Mouse (Mus musculus) CH12.LX (cell line): Measurements from ENCODE around the gene Erc1. TPM values are rescaled to one million over a fixed set of nuclear protein-coding genes. Genes with fewer than 3 reads are reported as not detected.
A peak's percentile ranks its signal among the peaks of the same experiment; 100 is the strongest.

Experiments
- DNase-seq: peaks from one replicate; pipeline ENCODE4 v3.0.0-alpha.2; 2013; ENCODE audit errors: extremely low read depth
- H3K27ac ChIP-seq: 2 replicates; pipeline ENCODE4 v1.5.1; 2012; ENCODE audit warnings: low read depth, mild to moderate bottlenecking, control low read depth, moderate library complexity; ENCODE audit not compliant: insufficient read depth
- H3K27me3 ChIP-seq: replicated peaks from 2 replicates; pipeline ENCODE3; 2012; ENCODE audit warnings: inconsistent platforms
- H3K36me3 ChIP-seq, 2 experiments: replicated peaks in 1 of 2; 2 replicates each; pipeline versions ENCODE3 to v1.6.1; 2012; ENCODE audit warnings: inconsistent platforms in 1 of 2, low read length in 1 of 2, mild to moderate bottlenecking in 1 of 2, mixed read lengths in 1 of 2, moderate library complexity in 1 of 2; ENCODE audit not compliant: control insufficient read depth in 1 of 2, insufficient read depth in 1 of 2
- H3K4me1 ChIP-seq, 2 experiments: 2 replicates each; pipeline ENCODE4 v1.6.1; 2012; ENCODE audit warnings: inconsistent platforms in 1 of 2, moderate library complexity in 1 of 2; ENCODE audit not compliant: insufficient read depth in 2 of 2, control insufficient read depth in 1 of 2
- H3K4me2 ChIP-seq: 2 replicates; pipeline ENCODE4 v1.6.1; 2012; ENCODE audit warnings: low read depth, mild to moderate bottlenecking, control low read depth; ENCODE audit not compliant: poor library complexity, insufficient read depth, severe bottlenecking
- H3K4me3 ChIP-seq, 3 experiments: fragments of 150-350 bp in 1 of 3; sonication (generic) in 1 of 3; replicated peaks in 1 of 3; 2 replicates each; pipeline versions ENCODE3 to v1.5.1; 2011 to 2012; ENCODE audit warnings: low read depth in 2 of 3, low read length in 2 of 3, mild to moderate bottlenecking in 2 of 3, moderate library complexity in 2 of 3, control low read depth in 1 of 3, improper control_type of control experiment in 1 of 3, inconsistent platforms in 1 of 3, mixed read lengths in 1 of 3; ENCODE audit not compliant: poor library complexity in 1 of 3
- H3K79me2 ChIP-seq: replicated peaks from 2 replicates; pipeline ENCODE4 v1.6.1; 2012; ENCODE audit warnings: mild to moderate bottlenecking, moderate library complexity; ENCODE audit not compliant: control insufficient read depth, poor library complexity, insufficient read depth, severe bottlenecking; ENCODE audit errors: extremely low read depth
- H3K9ac ChIP-seq: 2 replicates; pipeline ENCODE4 v1.6.1; 2012; ENCODE audit warnings: low read depth, mild to moderate bottlenecking, control low read depth, moderate library complexity; ENCODE audit not compliant: insufficient read depth
- H3K9me3 ChIP-seq: replicated peaks from 2 replicates; pipeline ENCODE3; 2012; ENCODE audit warnings: low read length, inconsistent platforms, mixed read lengths
- BHLHE40 ChIP-seq: IDR thresholded peaks from 2 replicates; pipeline ENCODE4 v1.6.1; 2011; ENCODE audit warnings: mild to moderate bottlenecking, low read depth, low read length, improper control_type of control experiment
- CHD1 ChIP-seq: IDR thresholded peaks from 2 replicates; pipeline ENCODE4 v1.6.1; 2012; ENCODE audit warnings: low read depth, low read length, improper control_type of control experiment, inconsistent platforms
- CHD2 ChIP-seq: IDR thresholded peaks from 2 replicates; pipeline ENCODE4 v1.6.1; 2011; ENCODE audit warnings: low read length, improper control_type of control experiment
- CTCF ChIP-seq, 2 experiments: IDR thresholded peaks in 1 of 2; conservative IDR thresholded peaks in 1 of 2; 2 replicates each; pipeline ENCODE4 v1.5.1; 2011 to 2012; ENCODE audit warnings: low read depth in 2 of 2, low read length in 2 of 2, improper control_type of control experiment in 1 of 2, inconsistent platforms in 1 of 2, mild to moderate bottlenecking in 1 of 2, moderate library complexity in 1 of 2
- E2F4 ChIP-seq: IDR thresholded peaks from 2 replicates; pipeline ENCODE4 v1.6.1; 2011; ENCODE audit warnings: low read depth, low read length, improper control_type of control experiment; ENCODE audit not compliant: insufficient replicate concordance
- ELF1 ChIP-seq: IDR thresholded peaks from 2 replicates; pipeline ENCODE4 v1.6.1; 2014; ENCODE audit warnings: low read depth, mild to moderate bottlenecking, inconsistent platforms, low read length, improper control_type of control experiment
- EP300 ChIP-seq: IDR thresholded peaks from 2 replicates; pipeline ENCODE4 v1.6.1; 2011; ENCODE audit warnings: low read length, improper control_type of control experiment
- ETS1 ChIP-seq: conservative IDR thresholded peaks from 2 replicates; pipeline ENCODE4 v1.6.1; 2012; ENCODE audit warnings: low read depth, mild to moderate bottlenecking, inconsistent platforms, low read length, improper control_type of control experiment, moderate library complexity
- GABPA ChIP-seq: IDR thresholded peaks from 2 replicates; pipeline ENCODE4 v1.6.1; 2012; ENCODE audit warnings: low read depth, low read length, improper control_type of control experiment, inconsistent platforms; ENCODE audit not compliant: insufficient replicate concordance
- HCFC1 ChIP-seq: IDR thresholded peaks from 2 replicates; pipeline ENCODE4 v1.6.1; 2012; ENCODE audit warnings: low read depth, mild to moderate bottlenecking, inconsistent platforms, low read length, improper control_type of control experiment
- IRF4 ChIP-seq: IDR thresholded peaks from 2 replicates; pipeline ENCODE4 v1.6.1; 2014; ENCODE audit warnings: low read depth, mild to moderate bottlenecking, inconsistent platforms, low read length, improper control_type of control experiment
- JUN ChIP-seq: IDR thresholded peaks from 2 replicates; pipeline ENCODE4 v1.6.1; 2011; ENCODE audit warnings: low read depth, mild to moderate bottlenecking, low read length, improper control_type of control experiment, moderate library complexity; ENCODE audit not compliant: insufficient read depth
- JUND ChIP-seq: conservative IDR thresholded peaks from 2 replicates; pipeline ENCODE4 v1.6.1; 2011; ENCODE audit warnings: low read depth, low read length, improper control_type of control experiment
- KAT2A ChIP-seq: IDR thresholded peaks from 2 replicates; pipeline ENCODE4 v1.6.1; 2012; ENCODE audit warnings: low read length, improper control_type of control experiment, inconsistent platforms; ENCODE audit not compliant: insufficient replicate concordance
- MAFK ChIP-seq: IDR thresholded peaks from 2 replicates; pipeline ENCODE4 v1.6.1; 2011; ENCODE audit warnings: low read length, improper control_type of control experiment; ENCODE audit not compliant: insufficient replicate concordance
- MAZ ChIP-seq: IDR thresholded peaks from 2 replicates; pipeline ENCODE4 v1.6.1; 2012; ENCODE audit warnings: low read depth, mild to moderate bottlenecking, inconsistent platforms, low read length, improper control_type of control experiment, moderate library complexity
- MEF2A ChIP-seq: IDR thresholded peaks from 2 replicates; pipeline ENCODE4 v1.6.1; 2014; ENCODE audit warnings: low read depth, mild to moderate bottlenecking, inconsistent platforms, low read length, improper control_type of control experiment, borderline replicate concordance
- MXI1 ChIP-seq: IDR thresholded peaks from 2 replicates; pipeline ENCODE4 v1.6.1; 2011; ENCODE audit warnings: mild to moderate bottlenecking, low read depth, low read length, improper control_type of control experiment
- MYC ChIP-seq: IDR thresholded peaks from 2 replicates; pipeline ENCODE4 v1.6.1; 2011; ENCODE audit warnings: low read depth, mild to moderate bottlenecking, improper control_type of control experiment, low read length
- NELFE ChIP-seq: IDR thresholded peaks from 2 replicates; pipeline ENCODE4 v1.6.1; 2011; ENCODE audit warnings: low read depth, low read length, improper control_type of control experiment
- NRF1 ChIP-seq: IDR thresholded peaks from 2 replicates; pipeline ENCODE4 v1.6.1; 2014; ENCODE audit warnings: low read depth, mild to moderate bottlenecking, inconsistent platforms, low read length, improper control_type of control experiment, moderate library complexity
- POLR2A ChIP-seq: IDR thresholded peaks from 2 replicates; pipeline ENCODE4 v1.6.1; 2011; ENCODE audit warnings: low read depth, mild to moderate bottlenecking, improper control_type of control experiment, low read length
- POLR2AphosphoS2 ChIP-seq: IDR thresholded peaks from 2 replicates; pipeline ENCODE4 v1.6.1; 2011; ENCODE audit warnings: low read depth, low read length, improper control_type of control experiment
- RAD21 ChIP-seq: IDR thresholded peaks from 2 replicates; pipeline ENCODE4 v1.6.1; 2011; ENCODE audit warnings: low read depth, mild to moderate bottlenecking, low read length, improper control_type of control experiment, moderate library complexity
- RCOR1 ChIP-seq: conservative IDR thresholded peaks from 2 replicates; pipeline ENCODE4 v1.6.1; 2012; ENCODE audit warnings: low read depth, mild to moderate bottlenecking, inconsistent platforms, low read length, improper control_type of control experiment
- SIN3A ChIP-seq: IDR thresholded peaks from 2 replicates; pipeline ENCODE4 v1.6.1; 2012; ENCODE audit warnings: low read length, improper control_type of control experiment, inconsistent platforms
- TBP ChIP-seq: conservative IDR thresholded peaks from 2 replicates; pipeline ENCODE4 v1.6.1; 2011; ENCODE audit warnings: low read depth, low read length, improper control_type of control experiment
- TCF12 ChIP-seq: IDR thresholded peaks from 2 replicates; pipeline ENCODE4 v1.6.1; 2014; ENCODE audit warnings: low read depth, mild to moderate bottlenecking, inconsistent platforms, low read length, improper control_type of control experiment
- USF1 ChIP-seq: IDR thresholded peaks from 2 replicates; pipeline ENCODE4 v1.6.1; 2014; ENCODE audit warnings: low read depth, mild to moderate bottlenecking, inconsistent platforms, low read length, improper control_type of control experiment
- USF2 ChIP-seq: conservative IDR thresholded peaks from 2 replicates; pipeline ENCODE4 v1.6.1; 2011; ENCODE audit warnings: low read depth, low read length, improper control_type of control experiment
- ZC3H11A ChIP-seq: IDR thresholded peaks from 2 replicates; pipeline ENCODE4 v1.6.1; 2012; ENCODE audit warnings: low read depth, mild to moderate bottlenecking, inconsistent platforms, low read length, improper control_type of control experiment
- ZKSCAN1 ChIP-seq: IDR thresholded peaks from 2 replicates; pipeline ENCODE4 v1.6.1; 2012; ENCODE audit warnings: low read depth, inconsistent platforms, low read length, improper control_type of control experiment, borderline replicate concordance
- ZMIZ1 ChIP-seq: IDR thresholded peaks from 2 replicates; pipeline ENCODE4 v1.6.1; 2012; ENCODE audit warnings: low read depth, mild to moderate bottlenecking, inconsistent platforms, low read length, improper control_type of control experiment
- ZNF384 ChIP-seq: IDR thresholded peaks from 2 replicates; pipeline ENCODE4 v1.6.1; 2012; ENCODE audit warnings: low read depth, low read length, improper control_type of control experiment, inconsistent platforms
- dilution Hi-C: fragments of 300-500 bp; cut with MboI; formaldehyde crosslinking; loops from 2 replicates; pipeline ENCODE4 v1.14.3; 2020; ENCODE audit warnings: low sequenced_read_pairs; ENCODE audit not compliant: extremely low pct_unique_long_range_greater_than_20kb, extremely low pct_ligation_motif_present
- in situ Hi-C: fragments of 300-500 bp; cut with MboI; formaldehyde crosslinking; loops from 3 replicates; pipeline ENCODE4 v1.14.3; 2019; ENCODE audit warnings: low sequenced_read_pairs, low pct_ligation_motif_present, low pct_unique_long_range_greater_than_20kb, mixed read lengths
- polyA plus RNA-seq: library from polyadenylated mRNA; unstranded; fragments of >175 nt; gene quantifications from 2 replicates; pipeline ENCODE4 v1.2.1, GENCODE M21; 2012; ENCODE audit warnings: low read depth; ENCODE audit not compliant: insufficient read length
- total RNA-seq, 2 experiments: library from RNA; depleted of rRNA; stranded (reverse); fragments of 300-350 nt in 1 of 2; fragments of >200 nt in 1 of 2; gene quantifications; 2 replicates each; pipeline ENCODE4 v1.2.3; 2012 to 2014

The Erc1 gene
- 2.5 TPM in 2 replicates for total RNA-seq (2012; rRNA removed)
- total RNA-seq (2014; rRNA removed), result 1.4 and 1.5 TPM in 2 replicates
- 3.3 and 3.8 TPM in 2 replicates for polyA plus RNA-seq

GRCm38 (mm10) chr6:119848034-119848695, at the start of gene Erc1:
TSS of gene Erc1 (minus strand) at chr6:119848167.
- peak within 1 kb of the TSS; percentile 58 to 100 (median 79) for H3K4me3 ChIP-seq
- no peaks in the 10 kb centered on the region for H3K9me3 ChIP-seq
- H3K9ac ChIP-seq, result peak within 1 kb of the TSS; percentile 75
- peak; percentile 57 for DNase-seq
- H3K27ac ChIP-seq, result peak within 1 kb of the TSS; percentile 51; the same call in 1 of the 2 replicates
- H3K36me3 ChIP-seq, result no peaks in the 10 kb centered on the region
- no peaks in the 10 kb centered on the region; the same call in 1 of the 2 replicates for H3K79me2 ChIP-seq
- in situ Hi-C loops, result no loop called here
- peak within 1 kb of the TSS; percentile 77 for H3K4me2 ChIP-seq
- no peak for TF ChIP-seq USF1
- TF ChIP-seq CHD2, result no peak
- no peak for TF ChIP-seq RAD21
- no peak for TF ChIP-seq NRF1
- TF ChIP-seq JUND, result no peak
- TF ChIP-seq HCFC1, result peak; percentile 57; the same call in 1 of the 2 replicates
- no peak for TF ChIP-seq BHLHE40
- TF ChIP-seq E2F4, result no peak
- no peak for TF ChIP-seq MAFK
- TF ChIP-seq ZNF384, result no peak
- TF ChIP-seq USF2, result no peak
- no peak for TF ChIP-seq CHD1
- TF ChIP-seq MEF2A, result no peak
- TF ChIP-seq MAZ, result no peak
- no peak for TF ChIP-seq RCOR1
- no peak for TF ChIP-seq EP300
- no peak for TF ChIP-seq IRF4
- TF ChIP-seq TCF12, result no peak
- TF ChIP-seq ZKSCAN1, result no peak
- no peak for TF ChIP-seq GABPA
- TF ChIP-seq NELFE, result no peak
- TF ChIP-seq ETS1, result no peak
- TF ChIP-seq MYC, result no peak
- no peak for TF ChIP-seq CTCF (conservative IDR thresholded peaks at IDR 0.05 in 1 of 2, IDR thresholded peaks at IDR 0.05 in 1 of 2; ENCODE audit: low read depth in 2 of 2, low read length in 2 of 2)
- TF ChIP-seq SIN3A, result 0 out of 2 replicates have a peak, but pooled peaks have one; percentile 17
- 0 out of 2 replicates have a peak, but pooled peaks have one; percentile 4 for TF ChIP-seq ELF1
- TF ChIP-seq MXI1, result peak; percentile 43; the same call in 1 of the 2 replicates
- no peak for TF ChIP-seq POLR2AphosphoS2
- no peak for TF ChIP-seq JUN
- no peak for TF ChIP-seq ZC3H11A
- peak; percentile 49; the same call in 1 of the 2 replicates for TF ChIP-seq POLR2A
- TF ChIP-seq ZMIZ1, result no peak
- TF ChIP-seq KAT2A, result no peak
- no peak for TF ChIP-seq TBP
- dilution Hi-C loops, result no loop called here
- H3K4me1 ChIP-seq, result peaks cover 0 to 9% of the 10 kb centered on the region in 2 experiments; a peak in 3 of 4 replicates
- H3K27me3 ChIP-seq, result peaks cover 3% of the 10 kb centered on the region
